Mouse (Mus musculus): ENCODE data around the gene Tle6.

Tle6 gene

GRCm38 (mm10) chr10:81626994-81627835, 26.3 kb upstream of the Tle6 start, which contains the start of gene Sirt6:
Gene Sirt6 (minus strand): TSS chr10:81627797.
- in situ Hi-C loops (cut with MboI; ENCODE audit: unreplicated experiment in 2 of 2): loop anchor here in 1 of 2 experiments (25.0 kb wide), 1 partner anchor 985 kb away; the partner anchor contains the start of gene 1190007I07Rik

DNA sequence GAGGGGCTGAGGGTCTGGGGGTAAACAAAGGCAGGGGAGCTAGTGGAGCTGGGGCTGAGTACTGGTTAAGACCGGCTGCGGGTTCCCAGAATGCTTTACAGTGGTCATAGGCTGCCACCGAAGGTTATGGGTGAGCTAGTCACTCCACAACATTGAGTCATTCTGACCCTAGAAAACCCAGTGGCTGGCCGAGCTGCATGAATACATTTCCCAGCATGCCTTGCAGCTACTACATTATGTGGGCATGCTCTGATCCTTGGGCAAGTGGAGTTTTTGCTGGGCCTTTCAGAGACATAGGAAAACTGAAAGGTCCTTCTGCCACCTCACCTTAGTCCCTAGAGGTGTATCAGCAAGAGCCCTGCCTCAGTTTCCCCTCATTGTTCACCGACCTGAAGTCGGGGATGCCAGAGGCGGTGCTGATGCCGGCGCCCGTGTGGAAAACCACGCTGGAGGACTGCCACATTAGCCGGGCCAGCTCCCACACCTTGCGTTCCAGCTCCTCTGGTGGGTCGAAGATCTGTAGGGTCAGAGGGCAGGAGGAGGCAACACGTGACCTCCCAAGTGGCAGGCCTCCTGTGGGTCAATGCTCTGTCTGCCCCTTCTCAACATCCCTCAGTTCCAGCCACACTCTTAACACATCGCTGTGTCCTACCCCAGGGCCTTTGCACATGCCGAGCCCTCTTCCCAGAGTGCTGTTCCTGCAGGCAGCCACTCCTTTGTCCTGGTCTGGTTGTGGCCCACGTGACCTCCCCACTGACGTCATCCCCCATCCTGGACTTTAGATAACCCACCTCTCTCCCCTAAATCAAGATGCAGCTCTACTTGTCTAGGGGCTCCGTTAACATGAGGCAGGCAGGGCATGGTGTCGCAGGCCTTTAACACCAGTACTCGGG, 25.5 kb upstream of the Tle6 start:
- in situ Hi-C loops (cut with MboI; ENCODE audit: unreplicated experiment in 2 of 2): loop anchor here in 1 of 2 experiments (25.0 kb wide), 1 partner anchor 986 kb away; the partner anchor contains the start of gene 1190007I07Rik

DNA sequence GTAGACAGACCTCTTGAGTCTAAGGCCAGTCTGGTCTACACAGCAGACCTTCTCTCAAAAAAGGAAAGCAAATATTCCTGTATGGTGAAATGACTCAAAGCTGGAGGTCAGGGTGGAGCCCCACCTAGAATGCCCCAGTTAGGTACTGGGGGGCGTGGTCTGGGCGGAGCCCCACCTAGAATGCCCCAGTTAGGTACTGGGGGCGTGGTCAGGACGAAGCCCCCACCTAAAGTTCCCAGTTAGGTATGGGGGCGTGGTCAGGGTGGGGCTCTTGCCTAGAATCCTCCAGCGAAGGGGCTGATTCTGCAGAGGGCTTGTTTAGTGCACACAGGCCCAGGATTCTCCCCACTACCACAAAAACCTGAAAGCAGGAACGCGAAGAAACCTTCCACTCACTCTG, 22.6 kb upstream of the Tle6 start:
- in situ Hi-C loops (cut with MboI; ENCODE audit: unreplicated experiment in 2 of 2): loop anchor here in 1 of 2 experiments (5.0 kb wide), 1 partner anchor 544 kb away; no protein-coding TSS in a partner anchor

DNA sequence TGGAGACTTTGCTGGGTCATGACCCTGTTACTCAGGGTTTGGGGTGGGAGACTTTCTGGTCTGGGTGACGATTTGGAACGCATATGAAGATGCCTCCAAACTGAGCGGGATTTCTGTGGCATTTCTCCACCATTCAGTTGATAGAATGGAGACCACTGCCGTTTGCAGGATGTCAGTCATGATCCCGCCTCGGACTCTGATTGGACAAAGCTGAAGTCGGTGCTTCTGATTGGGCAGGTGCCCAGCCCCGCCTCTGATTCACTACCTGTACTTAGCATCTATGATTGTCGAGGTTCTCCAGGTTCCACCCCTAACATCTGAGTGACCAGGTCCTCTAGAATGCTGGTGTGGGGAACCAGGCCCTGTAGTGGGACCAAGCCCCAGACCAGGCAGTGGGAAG, 19.9 kb upstream of the Tle6 start:
- in situ Hi-C loops (cut with MboI; ENCODE audit: unreplicated experiment in 2 of 2): loop anchor here in 1 of 2 experiments (5.0 kb wide), 1 partner anchor 547 kb away; no protein-coding TSS in a partner anchor

- in situ Hi-C loops (cut with MboI; ENCODE audit: unreplicated experiment in 2 of 2): loop anchor here in 1 of 2 experiments (5.0 kb wide), 1 partner anchor 547 kb away; no protein-coding TSS in a partner anchor
Observed at GRCm38 (mm10) chr10:81619976-81620375, 19.1 kb upstream of the Tle6 start.

DNA sequence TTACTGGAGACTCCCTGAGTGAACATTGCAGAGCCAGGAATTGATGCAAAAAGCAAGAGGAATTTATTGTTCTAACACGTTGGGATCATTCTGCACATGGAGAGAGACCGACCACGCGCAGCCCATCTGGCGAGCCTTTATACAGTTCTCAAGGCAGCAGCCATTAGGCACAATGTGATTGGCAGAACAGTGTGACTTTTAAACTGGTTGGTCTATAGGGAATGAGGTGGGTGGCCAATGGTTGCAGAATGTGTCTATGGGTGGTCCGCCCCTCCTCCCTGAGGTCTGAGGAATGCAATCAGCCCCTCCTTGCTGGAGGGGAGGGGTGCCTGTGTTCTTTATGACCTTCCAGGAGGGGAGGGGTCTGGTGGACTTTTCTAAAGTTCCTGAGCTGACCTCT, 14.6 kb upstream of the Tle6 start:
- in situ Hi-C loops (cut with MboI; ENCODE audit: unreplicated experiment in 2 of 2): no loop called here

- in situ Hi-C loops (cut with MboI; ENCODE audit: unreplicated experiment in 2 of 2): no loop called here
Observed at GRCm38 (mm10) chr10:81612779-81613178, 11.9 kb upstream of the Tle6 start.

- in situ Hi-C loops (cut with MboI; ENCODE audit: unreplicated experiment in 2 of 2): loop anchor here in 1 of 2 experiments (5.0 kb wide), 2 partner anchors 111 to 559 kb away; partner anchors contain the start of gene Ncln
Observed at GRCm38 (mm10) chr10:81608308-81608707, 7.4 kb upstream of the Tle6 start.

- in situ Hi-C loops (cut with MboI; ENCODE audit: unreplicated experiment in 2 of 2): loop anchor here in 1 of 2 experiments (5.0 kb wide), 2 partner anchors 109 to 561 kb away; partner anchors contain the start of gene Ncln
Observed at GRCm38 (mm10) chr10:81605974-81606751, 5.3 kb upstream of the Tle6 start, which contains the start of gene BC025920. Gene BC025920 (plus strand): TSS chr10:81606270.

GRCm38 (mm10) chr10:81605666-81605973, 4.7 kb upstream of the Tle6 start:
- in situ Hi-C loops (cut with MboI; ENCODE audit: unreplicated experiment in 2 of 2): loop anchor here in 1 of 2 experiments (5.0 kb wide), 2 partner anchors 108 to 562 kb away; partner anchors contain the start of gene Ncln

GRCm38 (mm10) chr10:81604968-81605665, 4.2 kb upstream of the Tle6 start:
- in situ Hi-C loops (cut with MboI; ENCODE audit: unreplicated experiment in 2 of 2): loop anchor here (5.0 kb wide), 3 partner anchors 43 to 562 kb away; partner anchors contain the start of gene Ncln (in 1 of the 2)

GRCm38 (mm10) chr10:81604019-81604967, 3.4 kb upstream of the Tle6 start:
- in situ Hi-C loops (cut with MboI; ENCODE audit: unreplicated experiment in 2 of 2): loop anchor here (5.0 kb wide), 1 partner anchor 42 kb away; no protein-coding TSS in a partner anchor

- in situ Hi-C loops (cut with MboI; ENCODE audit: unreplicated experiment in 2 of 2): loop anchor here (5.0 kb wide), 1 partner anchor 40 kb away; no protein-coding TSS in a partner anchor
Observed at GRCm38 (mm10) chr10:81602741-81603151, 1.9 kb upstream of the Tle6 start.

GRCm38 (mm10) chr10:81601396-81601905, 578 bp upstream of the Tle6 start:
- in situ Hi-C loops (cut with MboI; ENCODE audit: unreplicated experiment in 2 of 2): loop anchor here (5.0 kb wide), 1 partner anchor 39 kb away; no protein-coding TSS in a partner anchor

GRCm38 (mm10) chr10:81600096-81600495, 777 bp downstream of the Tle6 start:
- in situ Hi-C loops (cut with MboI; ENCODE audit: unreplicated experiment in 2 of 2): loop anchor here (5.0 kb wide), 1 partner anchor 38 kb away; no protein-coding TSS in a partner anchor

GRCm38 (mm10) chr10:81599630-81600029, 1.2 kb downstream of the Tle6 start:
- in situ Hi-C loops (cut with MboI; ENCODE audit: unreplicated experiment in 2 of 2): loop anchor here (5.0 kb wide), 1 partner anchor 37 kb away; no protein-coding TSS in a partner anchor

DNA sequence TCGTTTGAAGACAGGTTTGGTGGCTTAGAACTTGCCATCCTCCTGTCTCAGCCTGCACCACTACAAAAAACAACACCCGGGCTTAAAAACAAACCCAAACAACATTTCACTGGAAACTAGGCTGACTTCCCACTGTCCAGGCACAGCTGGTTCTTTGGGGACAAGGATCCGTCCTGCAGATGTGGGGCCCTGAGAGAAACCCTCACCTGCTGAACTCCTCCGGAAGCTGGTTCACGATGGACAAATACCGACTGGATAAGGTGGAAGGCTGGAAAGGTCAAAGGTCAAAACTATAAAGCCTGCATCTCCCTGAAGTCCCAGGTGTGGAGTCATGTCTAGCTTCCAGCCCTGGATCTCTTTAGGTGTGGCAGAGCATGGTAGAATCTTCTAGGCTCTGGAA, 2.0 kb downstream of the Tle6 start:
- in situ Hi-C loops (cut with MboI; ENCODE audit: unreplicated experiment in 2 of 2): no loop called here

Measured in v-Abl transformed pro-B cells (cell line).